Mouse (Mus musculus): ENCODE measurements around the gene Cpne5. TPM values are rescaled to one million over a fixed set of nuclear protein-coding genes. Genes with fewer than 3 reads are reported as not detected.

Gene Cpne5
- polyA plus RNA-seq (2012; rRNA removed) = 0.98 and 1.3 TPM in 2 replicates

DNA sequence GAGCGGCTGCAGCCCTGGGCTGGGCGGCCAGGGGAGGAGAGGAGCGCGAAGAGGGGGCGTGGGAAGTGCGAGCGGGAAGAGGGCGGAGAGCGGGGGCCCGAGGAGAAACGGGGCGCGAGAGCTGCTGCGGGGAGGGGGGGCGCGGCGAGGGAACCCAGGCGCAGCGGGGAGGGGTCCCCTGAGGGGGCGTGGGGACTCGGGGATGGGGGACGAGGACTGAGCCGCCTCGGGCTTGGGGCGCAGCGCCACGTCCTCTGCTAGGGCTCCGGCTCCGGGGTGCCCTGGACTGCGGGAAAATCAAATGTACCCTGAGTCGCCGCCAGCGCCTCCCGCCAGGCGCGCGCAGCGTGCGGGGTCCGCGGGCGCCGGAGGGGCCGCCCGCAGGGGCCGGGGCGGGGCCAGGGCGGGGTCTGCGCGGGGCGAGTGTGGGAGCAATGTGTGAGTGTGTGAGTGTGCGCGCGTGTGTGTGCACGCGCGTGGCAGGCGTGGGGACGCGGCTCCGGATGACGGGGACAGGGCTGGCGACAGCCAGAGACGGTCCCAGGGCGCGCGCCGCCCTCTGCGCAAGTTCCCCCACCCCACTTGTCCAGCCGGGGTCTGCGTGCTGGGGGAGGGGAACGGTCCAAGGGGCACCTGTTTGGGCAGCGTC is at the start of gene Cpne5:
Gene Cpne5 (minus strand): TSS at position 396 of the 649 bp plus-strand sequence.

DNA sequence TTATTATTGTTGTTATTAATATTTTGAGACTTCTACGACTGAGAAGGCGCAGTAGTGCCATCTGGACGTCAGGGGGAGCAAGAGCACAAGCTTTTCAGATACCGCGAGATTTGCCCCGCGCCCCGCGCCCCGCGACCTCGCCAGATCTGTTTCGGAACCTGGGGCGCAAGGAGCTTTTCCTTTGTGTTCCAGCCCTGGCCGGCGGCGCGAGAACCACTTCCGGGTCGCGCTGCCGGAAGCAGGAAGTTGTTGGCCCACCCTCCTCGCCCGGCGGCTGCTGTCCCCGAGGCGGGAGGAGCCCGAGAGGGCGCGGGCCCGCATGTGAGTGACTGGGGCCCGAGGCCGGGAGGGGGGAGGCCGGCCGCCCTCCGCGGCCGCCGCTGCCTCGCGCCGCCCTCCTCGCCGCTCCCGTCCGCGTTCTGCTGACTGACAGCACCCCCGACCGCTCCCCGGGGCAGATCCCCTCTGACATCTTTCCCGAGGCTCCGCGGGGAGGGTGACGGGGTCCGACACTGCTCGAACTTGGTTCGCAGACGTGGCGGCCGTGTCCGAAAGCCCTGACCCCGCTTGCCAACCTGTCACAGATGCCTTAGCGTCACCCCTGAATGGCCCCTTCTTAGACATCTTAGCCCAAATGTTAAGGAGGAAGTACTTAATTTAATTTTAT is 30.8 kb upstream of the Cpne5 start, which contains the start of gene BC004004:
Gene BC004004 (plus strand): TSS at position 107 of the 667 bp plus-strand sequence.

DNA sequence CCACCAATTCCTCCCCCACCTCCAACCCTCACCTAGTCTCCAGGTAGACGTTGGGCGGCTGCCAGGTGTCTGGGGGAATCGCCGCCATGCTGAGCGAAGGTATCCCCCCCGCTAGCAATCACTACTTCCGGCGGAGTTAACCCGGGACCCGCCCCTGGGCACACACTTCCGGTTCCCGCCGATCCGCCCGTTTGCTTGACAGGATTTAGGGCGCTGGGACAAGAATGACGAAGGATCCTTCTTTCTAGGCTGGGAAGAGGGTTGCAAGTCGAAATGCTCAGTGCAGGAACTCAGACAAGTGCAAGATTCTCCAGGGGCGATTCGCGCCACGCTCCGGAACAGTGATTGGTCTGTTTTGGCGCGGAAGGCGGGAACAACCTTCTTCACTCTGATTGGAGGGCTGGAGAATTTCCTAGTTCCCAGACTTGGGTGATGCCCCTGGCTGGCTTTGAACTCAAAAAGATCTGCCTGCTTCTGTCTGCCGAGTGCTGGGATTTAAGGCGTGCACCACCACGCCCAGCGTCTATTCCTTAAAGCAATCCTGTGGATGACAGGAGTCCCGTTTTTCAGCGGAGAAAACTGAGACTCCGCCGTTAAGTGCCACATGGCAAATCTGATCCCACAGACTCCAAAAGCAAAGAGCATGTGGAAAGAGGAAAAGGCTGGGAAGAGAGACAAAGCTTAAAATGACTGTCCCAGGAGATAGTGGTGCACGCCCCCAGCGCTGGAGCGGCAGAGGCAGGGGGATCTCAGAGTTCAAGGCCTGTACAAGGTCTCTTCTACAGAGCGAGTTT is 26.1 kb upstream of the Cpne5 start, which contains the start of gene Ppil1:
Gene Ppil1 (minus strand): TSS at position 347 of the 794 bp plus-strand sequence.

DNA sequence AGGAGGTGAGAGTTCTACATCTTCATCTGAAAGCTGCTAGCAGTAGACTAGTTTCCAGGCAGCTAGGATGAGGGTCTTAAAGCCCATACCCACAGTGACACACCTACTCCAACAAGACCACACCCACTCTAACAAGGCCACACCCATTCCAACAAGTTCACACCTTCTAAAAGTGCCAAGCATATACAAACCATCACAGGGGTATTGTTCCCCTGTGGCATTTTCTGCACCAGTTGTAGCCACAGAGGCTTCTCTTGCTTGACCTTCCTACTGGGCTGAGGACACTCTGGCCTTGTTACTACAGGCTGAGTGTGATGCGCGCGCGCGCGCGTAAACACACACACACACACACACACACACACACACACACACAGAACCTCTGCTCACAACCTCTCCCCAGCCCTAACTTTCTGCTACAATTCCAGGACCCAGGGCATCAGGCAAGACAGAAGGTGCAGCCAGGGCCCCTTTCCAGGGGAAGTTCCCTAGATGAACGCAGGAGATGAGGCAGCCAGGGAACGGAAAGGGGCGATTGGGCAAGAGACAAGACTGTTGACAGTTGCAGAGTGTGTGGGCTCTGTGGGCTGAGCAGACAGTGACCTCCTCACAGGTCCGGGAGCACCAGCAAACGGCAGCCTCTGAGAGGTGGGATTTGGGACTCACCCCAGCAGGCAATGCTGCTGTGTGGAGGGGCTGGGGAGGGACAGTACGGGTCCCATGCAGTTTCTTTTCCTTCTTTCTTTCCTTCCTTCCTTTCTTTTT is 124.2 kb downstream of the Cpne5 start, which contains the start of gene Rab44:
Gene Rab44 (plus strand): TSS at position 555 of the 762 bp plus-strand sequence.

Other genes starting within 250 kb of the Cpne5 start
- gene Stk38, start 230.2 kb downstream of the Cpne5 start, polyA plus RNA-seq (2012; rRNA removed) = 95.9 and 122 TPM in 2 replicates
- 116 and 149 TPM in 2 replicates for gene Srsf3, start 205.5 kb downstream of the Cpne5 start, polyA plus RNA-seq (2012; rRNA removed)
- gene Cdkn1a, start 147.2 kb downstream of the Cpne5 start, polyA plus RNA-seq (2012; rRNA removed) = 192 and 201 TPM in 2 replicates
- gene Rab44, start 124.0 kb downstream of the Cpne5 start, polyA plus RNA-seq (2012; rRNA removed) = 0.31 and 0.57 TPM in 2 replicates
- gene Ppil1, start 26.0 kb upstream of the Cpne5 start, polyA plus RNA-seq (2012; rRNA removed) = 29.6 and 37.0 TPM in 2 replicates
- gene BC004004, start 30.6 kb upstream of the Cpne5 start, polyA plus RNA-seq (2012; rRNA removed) = 44.6 and 48.0 TPM in 2 replicates
- gene Pi16, start 79.5 kb upstream of the Cpne5 start, polyA plus RNA-seq (2012; rRNA removed) = 14.7 and 15.9 TPM in 2 replicates
- gene Mtch1, start 109.8 kb upstream of the Cpne5 start, polyA plus RNA-seq (2012; rRNA removed) = 414 and 524 TPM in 2 replicates
- 24.1 and 33.0 TPM in 2 replicates for gene Fgd2, start 122.7 kb upstream of the Cpne5 start, polyA plus RNA-seq (2012; rRNA removed)

All from colon, adult 2 months (tissue).